Mouse (Mus musculus) skeletal muscle tissue, postnatal 0 days (tissue): ENCODE results near the gene Siglech. TPM values are rescaled to one million over a fixed set of nuclear protein-coding genes. Genes with fewer than 3 reads are reported as not detected.

Source experiments
- polyA plus RNA-seq: library from polyadenylated mRNA; unstranded; fragments of >200 nt; fragmentation: Nextera tagmentation; extraction: Ambion mirVana; gene quantifications from 2 replicates; pipeline ENCODE4 v1.2.1, GENCODE M21; 2015

Siglech gene
- 0.18 and 0.45 TPM in 2 replicates for polyA plus RNA-seq

GRCm38 (mm10) chr7:55767926-55768325 is at the start of gene Siglech:
Gene Siglech, plus strand, starts transcription at chr7:55768178.

GRCm38 (mm10) chr7:55793952-55794603 is 26.1 kb downstream of the Siglech start, which contains the start of gene Tubgcp5:
Gene Tubgcp5, plus strand, starts transcription at chr7:55794154.

Other genes starting within 250 kb of the Siglech start
- 9.9 and 11.5 TPM in 2 replicates for gene Tubgcp5, start 26.0 kb downstream of the Siglech start, polyA plus RNA-seq
- gene Cyfip1, start 73.6 kb downstream of the Siglech start, polyA plus RNA-seq, result 34.0 and 37.9 TPM in 2 replicates
- 25.5 and 26.6 TPM in 2 replicates for gene Nipa2, start 194.3 kb downstream of the Siglech start, polyA plus RNA-seq